Mouse (Mus musculus) midbrain, embryonic 16.5 days (tissue): Measurements from ENCODE around the gene Rmdn2. TPM values are rescaled to one million over a fixed set of nuclear protein-coding genes. Genes with fewer than 3 reads are reported as not detected.
A peak's percentile ranks its signal among the peaks of the same experiment; 100 is the strongest.

Experiments used
- ATAC-seq: fragments of 200-750 bp; cut with Nextera tagmentation; 2 replicates; pipeline ENCODE4 v1.8.0; 2017; ENCODE audit warnings: moderate TSS enrichment
- H3K27ac ChIP-seq: fragments of 300-500 bp; sonication (generic); 2 replicates; pipeline ENCODE4 v1.5.1; 2014; ENCODE audit warnings: mild to moderate bottlenecking, low read length, mixed read lengths
- H3K27me3 ChIP-seq: fragments of 300-500 bp; sonication (generic); 2 replicates; pipeline ENCODE4 v1.6.1; 2014; ENCODE audit warnings: low read depth, low read length, mixed read lengths; ENCODE audit not compliant: control insufficient read depth, insufficient read depth
- H3K36me3 ChIP-seq: fragments of 300-500 bp; sonication (generic); 2 replicates; pipeline ENCODE4 v1.6.1; 2014; ENCODE audit warnings: mild to moderate bottlenecking, low read length, moderate library complexity, mixed read lengths; ENCODE audit not compliant: control insufficient read depth, insufficient read depth
- H3K4me1 ChIP-seq: fragments of 300-500 bp; sonication (generic); 2 replicates; pipeline ENCODE4 v1.6.1; 2014; ENCODE audit warnings: mild to moderate bottlenecking, low read length, mixed read lengths; ENCODE audit not compliant: control insufficient read depth, insufficient read depth
- H3K4me2 ChIP-seq: fragments of 300-500 bp; sonication (generic); 2 replicates; pipeline ENCODE4 v1.6.1; 2014; ENCODE audit warnings: mild to moderate bottlenecking, low read length, mixed read lengths
- H3K4me3 ChIP-seq: fragments of 300-500 bp; sonication (generic); 2 replicates; pipeline ENCODE4 v1.5.1; 2014; ENCODE audit warnings: low read depth, mild to moderate bottlenecking, low read length, moderate library complexity, mixed read lengths
- H3K9ac ChIP-seq: fragments of 300-500 bp; sonication (generic); 2 replicates; pipeline ENCODE4 v1.6.1; 2014; ENCODE audit warnings: low read depth, low read length, mixed read lengths
- H3K9me3 ChIP-seq: fragments of 300-500 bp; sonication (generic); replicated peaks from 2 replicates; pipeline ENCODE4 v1.6.1; 2014; ENCODE audit warnings: mild to moderate bottlenecking, low read length, mixed read lengths; ENCODE audit not compliant: control insufficient read depth, poor library complexity, severe bottlenecking
- WGBS: fragments of 180-500 bp; shearing (Covaris S2); extraction: QIAGEN DNeasy Blood & Tissue Kit; methylation state at CpG from one replicate; pipeline ENCODE4 v1.1.7; 2014; 5-methylcytosine and 5-hydroxymethylcytosine counted together
- polyA plus RNA-seq: library from polyadenylated mRNA; unstranded; fragments of >200 nt; fragmentation: Nextera tagmentation; extraction: Ambion mirVana; gene quantifications from 2 replicates; pipeline ENCODE4 v1.2.1, GENCODE M21; 2015

Gene Rmdn2
- 6.7 and 7.9 TPM in 2 replicates for polyA plus RNA-seq

GRCm38 (mm10) chr17:79611545-79611944 lies at the start of gene Rmdn2:
Gene Rmdn2, plus strand, starts transcription at chr17:79611863.
- Histone ChIP-seq H3K36me3 (no peaks in the 10 kb centered on the region), H3K27me3 (no peaks in the 10 kb centered on the region), H3K9ac (no peak within 1 kb of the TSS), H3K4me2 (no peak within 1 kb of the TSS), H3K9me3 (no peaks in the 10 kb centered on the region), H3K4me3 (no peak within 1 kb of the TSS), H3K4me1 (peaks cover 5% of the 10 kb centered on the region; the same call in 1 of the 2 replicates), H3K27ac (no peak within 1 kb of the TSS)
- ATAC-seq = no peak
- 85% methylated on average over 4 of the region's 4 CpGs for WGBS

DNA sequence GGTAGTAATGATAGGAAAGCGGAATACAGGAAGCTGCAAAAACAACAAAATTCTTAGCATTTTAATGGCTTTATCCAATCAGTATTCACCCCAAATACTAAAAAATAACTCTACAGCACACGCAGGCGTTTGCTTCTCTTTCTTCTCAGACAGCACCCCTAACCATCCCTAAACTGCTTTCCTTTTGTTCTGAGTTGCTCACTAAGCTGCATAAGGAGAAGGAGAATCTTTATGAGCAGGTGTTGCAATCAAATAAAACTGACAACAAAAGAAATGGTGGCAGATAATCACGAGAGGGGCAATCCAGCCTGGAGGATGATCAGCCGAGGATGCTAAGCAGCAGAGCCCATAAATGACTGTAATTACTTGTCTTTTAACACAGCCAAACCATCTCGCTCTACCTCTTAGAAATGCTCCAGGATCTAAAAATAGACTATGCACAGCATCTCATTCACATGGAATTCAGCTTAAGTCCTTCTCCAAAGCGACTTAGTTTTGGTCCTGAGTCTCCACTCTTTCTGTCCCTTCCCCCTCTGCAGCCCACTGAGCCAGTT lies 48.5 kb upstream of the Rmdn2 start:
- ATAC-seq = no peak
- Histone ChIP-seq H3K27ac (no peak overlapping the region), H3K27me3 (no peaks in the 10 kb centered on the region), H3K9ac (no peak overlapping the region), H3K9me3 (no peaks in the 10 kb centered on the region; the same call in 1 of the 2 replicates), H3K36me3 (no peaks in the 10 kb centered on the region), H3K4me3 (no peak overlapping the region), H3K4me2 (no peak overlapping the region), H3K4me1 (no peaks in the 10 kb centered on the region)
- 48% methylated on average over 7 of the region's 7 CpGs for WGBS

DNA sequence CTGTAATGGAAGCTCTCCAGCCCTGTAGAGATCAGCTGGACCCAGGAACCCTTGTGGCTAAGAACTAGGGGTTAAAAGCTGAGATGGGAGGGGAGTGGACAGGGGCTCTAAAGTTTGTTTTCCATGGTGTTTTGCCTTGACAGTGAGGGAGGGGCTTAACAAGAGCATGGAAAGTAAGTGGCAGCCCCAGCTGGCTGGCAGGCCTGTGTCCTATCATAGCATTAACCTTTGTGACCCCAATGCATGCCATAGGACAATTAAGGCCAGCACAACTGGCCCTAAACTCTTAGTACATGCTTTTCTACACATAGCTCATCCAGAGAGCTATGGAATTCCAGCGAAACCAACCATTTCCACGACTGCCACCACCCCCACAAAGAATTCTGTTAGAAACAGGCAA lies 47.9 kb upstream of the Rmdn2 start:
- H3K9me3 ChIP-seq = no peaks in the 10 kb centered on the region; the same call in 1 of the 2 replicates
- no peak overlapping the region for H3K4me2 ChIP-seq
- H3K27me3 ChIP-seq = no peaks in the 10 kb centered on the region
- H3K36me3 ChIP-seq = no peaks in the 10 kb centered on the region
- no peak overlapping the region for H3K9ac ChIP-seq
- WGBS = 59% methylated on average over 2 of the region's 2 CpGs
- H3K27ac ChIP-seq = no peak overlapping the region
- no peak for ATAC-seq
- no peak overlapping the region for H3K4me3 ChIP-seq
- H3K4me1 ChIP-seq = no peaks in the 10 kb centered on the region

GRCm38 (mm10) chr17:79565241-79565961 lies 46.3 kb upstream of the Rmdn2 start:
- 56% methylated on average over 9 of the region's 9 CpGs for WGBS
- 0 out of 2 replicates have a peak, but pooled peaks have one; percentile 28 for ATAC-seq
- no peak overlapping the region for H3K4me2 ChIP-seq
- H3K9ac ChIP-seq = no peak overlapping the region
- no peaks in the 10 kb centered on the region for H3K27me3 ChIP-seq
- no peaks in the 10 kb centered on the region for H3K4me1 ChIP-seq
- H3K4me3 ChIP-seq = no peak overlapping the region
- H3K36me3 ChIP-seq = no peaks in the 10 kb centered on the region
- H3K27ac ChIP-seq = no peak overlapping the region
- H3K9me3 ChIP-seq = no peaks in the 10 kb centered on the region

DNA sequence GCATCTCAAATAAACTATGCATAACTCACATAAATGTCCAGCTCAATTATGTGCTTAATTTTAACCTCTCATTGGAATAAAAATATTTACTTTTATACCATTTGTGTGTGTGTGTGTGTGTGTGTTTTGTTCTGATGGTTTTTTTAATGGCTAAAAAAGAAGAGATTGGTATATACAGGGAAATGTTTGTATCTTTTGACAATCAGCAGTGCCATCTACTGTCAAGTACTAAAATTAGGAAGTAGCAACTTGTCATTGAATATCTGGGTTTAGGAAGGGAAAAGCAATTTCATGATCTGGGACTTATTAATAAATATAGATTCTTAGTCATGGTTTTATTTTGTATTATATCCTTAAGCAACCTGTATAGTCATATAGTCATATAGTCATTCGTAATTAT lies 43.3 kb upstream of the Rmdn2 start:
- H3K9ac ChIP-seq = no peak overlapping the region
- H3K27me3 ChIP-seq = no peaks in the 10 kb centered on the region
- H3K9me3 ChIP-seq = no peaks in the 10 kb centered on the region
- H3K36me3 ChIP-seq = no peaks in the 10 kb centered on the region
- no peak for ATAC-seq
- no peak overlapping the region for H3K4me2 ChIP-seq
- no peak overlapping the region for H3K4me3 ChIP-seq
- no peaks in the 10 kb centered on the region for H3K4me1 ChIP-seq
- WGBS = 98% methylated on average over 1 of the region's 1 CpGs
- no peak overlapping the region for H3K27ac ChIP-seq

GRCm38 (mm10) chr17:79578328-79578727 lies 33.3 kb upstream of the Rmdn2 start:
- no peak overlapping the region for H3K27ac ChIP-seq
- H3K4me3 ChIP-seq = no peak overlapping the region
- 80% methylated on average over 7 of the region's 7 CpGs for WGBS
- no peaks in the 10 kb centered on the region for H3K4me1 ChIP-seq
- H3K9me3 ChIP-seq = no peaks in the 10 kb centered on the region
- no peak overlapping the region for H3K4me2 ChIP-seq
- no peak overlapping the region for H3K9ac ChIP-seq
- ATAC-seq = no peak
- H3K36me3 ChIP-seq = no peaks in the 10 kb centered on the region
- no peaks in the 10 kb centered on the region for H3K27me3 ChIP-seq

GRCm38 (mm10) chr17:79580264-79580920 lies 31.3 kb upstream of the Rmdn2 start:
- no peaks in the 10 kb centered on the region for H3K9me3 ChIP-seq
- ATAC-seq = peak; percentile 82
- H3K4me2 ChIP-seq = no peak overlapping the region
- WGBS = 71% methylated on average over 6 of the region's 6 CpGs
- H3K27me3 ChIP-seq = no peaks in the 10 kb centered on the region
- no peak overlapping the region for H3K4me3 ChIP-seq
- no peak overlapping the region for H3K9ac ChIP-seq
- H3K36me3 ChIP-seq = no peaks in the 10 kb centered on the region
- no peaks in the 10 kb centered on the region for H3K4me1 ChIP-seq
- H3K27ac ChIP-seq = no peak overlapping the region

DNA sequence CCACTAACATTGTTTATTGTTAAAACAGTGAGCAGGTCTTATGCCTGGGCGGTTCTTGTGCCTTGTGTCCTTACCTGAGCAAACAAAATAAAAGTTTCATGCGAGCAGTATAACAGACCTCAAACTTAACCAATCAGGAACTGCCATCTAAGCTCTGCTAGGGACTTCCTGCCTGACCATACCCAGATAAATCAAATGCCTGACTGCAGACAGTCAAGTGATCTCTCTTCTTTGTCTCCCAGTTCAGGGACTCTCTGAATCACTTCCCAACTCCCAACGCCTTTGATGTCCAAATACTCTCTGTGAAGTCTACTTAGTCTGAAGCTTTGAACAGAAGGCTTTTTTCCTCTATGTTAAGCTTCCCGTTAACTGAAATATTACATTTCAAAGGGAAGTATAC lies 28.2 kb upstream of the Rmdn2 start:
- no peak overlapping the region for H3K9ac ChIP-seq
- no peaks in the 10 kb centered on the region for H3K4me1 ChIP-seq
- 60% methylated on average over 4 of the region's 4 CpGs for WGBS
- H3K36me3 ChIP-seq = no peaks in the 10 kb centered on the region
- H3K4me2 ChIP-seq = no peak overlapping the region
- H3K4me3 ChIP-seq = no peak overlapping the region
- no peak for ATAC-seq
- H3K9me3 ChIP-seq = no peaks in the 10 kb centered on the region
- H3K27me3 ChIP-seq = no peaks in the 10 kb centered on the region
- H3K27ac ChIP-seq = no peak overlapping the region

- Histone ChIP-seq H3K4me3 (no peak overlapping the region), H3K9me3 (no peaks in the 10 kb centered on the region), H3K27me3 (no peaks in the 10 kb centered on the region), H3K27ac (no peak overlapping the region), H3K4me2 (no peak overlapping the region), H3K36me3 (no peaks in the 10 kb centered on the region), H3K4me1 (no peaks in the 10 kb centered on the region), H3K9ac (no peak overlapping the region)
- no peak for ATAC-seq
- 90% methylated on average over 6 of the region's 6 CpGs for WGBS
Measured at GRCm38 (mm10) chr17:79584246-79584800, 27.3 kb upstream of the Rmdn2 start.
